ENCODE assay signal across 23 mouse cellular contexts in the genomic region with DNA sequence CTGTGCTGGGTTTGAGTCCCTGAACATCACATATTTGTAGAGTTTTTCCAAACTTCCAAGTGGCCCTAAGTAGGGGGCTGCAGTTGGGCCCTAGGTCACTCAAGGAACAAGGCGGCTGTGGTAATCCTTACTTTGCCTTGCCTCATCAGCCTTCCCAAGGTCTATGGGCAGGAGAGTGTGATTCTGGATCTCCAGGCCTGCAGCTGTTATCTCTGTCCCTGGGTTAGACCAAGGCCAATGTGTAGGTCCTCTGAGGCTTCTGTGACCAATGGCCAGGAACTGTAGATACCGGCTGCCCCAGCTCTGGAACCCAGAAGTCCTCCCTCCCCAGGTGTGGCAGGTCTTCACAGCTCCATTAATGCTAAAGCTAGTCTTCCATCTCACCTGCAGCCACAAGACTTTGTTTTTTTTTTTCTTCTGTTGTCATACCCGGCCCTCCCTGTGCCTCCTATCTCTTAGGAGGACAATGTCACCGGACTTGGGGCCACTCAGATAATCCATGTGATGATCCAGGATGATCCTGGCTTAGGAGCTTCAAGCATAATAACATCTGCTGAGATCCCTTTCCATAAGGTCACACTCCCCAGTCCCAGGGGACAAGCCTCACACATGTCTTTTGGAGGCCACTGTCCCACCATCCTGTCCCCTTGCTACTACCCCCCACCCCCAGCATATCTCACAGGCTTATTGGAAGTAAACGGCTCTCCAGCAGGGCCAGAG. TPM values are rescaled to one million over a fixed set of nuclear protein-coding genes. Genes with fewer than 3 reads are reported as not detected.
"Had no signal": no experiment of that assay in that cellular context is flagged by ENCODE, and none has a peak within 500 bp of the region (broad histone marks: within the 10 kb centered on the region; RNA-seq: fewer than 3 reads in every experiment).

No protein-coding gene starts in this region.

- DNase-seq: liver, postnatal 0 days; lung, adult 2 months; lung, postnatal 14 days; lung, postnatal 36 days; right cerebral cortex, postnatal 14 days; thymus, adult 2 months; thymus, postnatal 25 days; thymus, postnatal 4 days had no signal

- H3K27ac ChIP-seq: liver, embryonic 15.5 days; lung, embryonic 15.5 days; macrophage; midbrain, embryonic 13.5 days; midbrain, embryonic 15.5 days; neural tube, embryonic 12.5 days; stomach, embryonic 15.5 days; stomach, postnatal 0 days had no signal

- H3K4me3 ChIP-seq: liver, embryonic 15.5 days; lung, embryonic 15.5 days; megakaryocyte, embryonic 14.5 days; midbrain, embryonic 13.5 days; midbrain, embryonic 15.5 days; neural tube, embryonic 12.5 days; stomach, embryonic 15.5 days had no signal

RNA-seq across cellular contexts. Expression of gene Tekt4, which starts 2.0 kb away (rescaled TPM):
- total RNA-seq: megakaryocyte progenitor cell, adult 5-6 weeks; monocyte, adult 5-6 weeks; neutrophil, adult 5-6 weeks had no signal
- polyA plus RNA-seq: liver, embryonic 15.5 days; macrophage had no signal

RNA-seq across cellular contexts. Expression of gene Cacna1h, which starts 18.8 kb away (rescaled TPM):
- polyA plus RNA-seq: macrophage had no signal

RNA-seq across cellular contexts. Expression of gene Sstr5, which starts 44.7 kb away (rescaled TPM):
- total RNA-seq: megakaryocyte progenitor cell, adult 5-6 weeks; monocyte, adult 5-6 weeks; neutrophil, adult 5-6 weeks had no signal
- polyA plus RNA-seq: liver, embryonic 15.5 days; liver, postnatal 0 days; macrophage; midbrain, embryonic 11.5 days; neural tube, embryonic 12.5 days; spleen, adult 2 months; thymus, adult 2 months; urinary bladder, adult 2 months had no signal
